Mouse (Mus musculus) liver, embryonic 16.5 days (tissue): Measurements from ENCODE around the gene Snap91. TPM values are rescaled to one million over a fixed set of nuclear protein-coding genes. Genes with fewer than 3 reads are reported as not detected.

Experiments used
- ATAC-seq: fragments of 200-750 bp; cut with Nextera tagmentation; 2 replicates; pipeline ENCODE4 v1.8.0; 2017; ENCODE audit warnings: low read depth, mild to moderate bottlenecking, moderate number of reproducible peaks, moderate library complexity
- H3K27ac ChIP-seq: fragments of 300-500 bp; sonication (generic); 2 replicates; pipeline ENCODE4 v1.5.1; 2014; ENCODE audit warnings: mild to moderate bottlenecking, low read length
- H3K27me3 ChIP-seq: fragments of 300-500 bp; sonication (generic); 2 replicates; pipeline ENCODE4 v1.6.1; 2014; ENCODE audit warnings: low read depth, low read length, mixed read lengths; ENCODE audit not compliant: control insufficient read depth, insufficient read depth
- H3K36me3 ChIP-seq: fragments of 300-500 bp; sonication (generic); 2 replicates; pipeline ENCODE4 v1.6.1; 2014; ENCODE audit warnings: mild to moderate bottlenecking; ENCODE audit not compliant: control insufficient read depth, insufficient read depth
- H3K4me1 ChIP-seq: fragments of 300-500 bp; sonication (generic); 2 replicates; pipeline ENCODE4 v1.6.1; 2014; ENCODE audit warnings: low read depth, low read length, mixed read lengths; ENCODE audit not compliant: control insufficient read depth
- H3K4me2 ChIP-seq: fragments of 300-500 bp; sonication (generic); 2 replicates; pipeline ENCODE4 v1.6.1; 2014; ENCODE audit warnings: low read depth, low read length, mixed read lengths
- H3K4me3 ChIP-seq: fragments of 300-500 bp; sonication (generic); 2 replicates; pipeline ENCODE4 v1.5.1; 2014; ENCODE audit warnings: low read depth, mild to moderate bottlenecking, low read length
- H3K9ac ChIP-seq: fragments of 300-500 bp; sonication (generic); 2 replicates; pipeline ENCODE4 v1.6.1; 2014; ENCODE audit warnings: low read depth, low read length
- H3K9me3 ChIP-seq: fragments of 300-500 bp; sonication (generic); replicated peaks from 2 replicates; pipeline ENCODE4 v1.6.1; 2016; ENCODE audit warnings: low read length; ENCODE audit not compliant: control insufficient read depth
- WGBS: fragments of 180-500 bp; shearing (Covaris S2); extraction: QIAGEN DNeasy Blood & Tissue Kit; methylation state at CpG from one replicate; pipeline ENCODE4 v1.1.7; 2014; ENCODE audit not compliant: insufficient replicate concordance; 5-methylcytosine and 5-hydroxymethylcytosine counted together
- polyA plus RNA-seq: library from polyadenylated mRNA; unstranded; fragments of >200 nt; fragmentation: Nextera tagmentation; extraction: Ambion mirVana; gene quantifications from 2 replicates; pipeline ENCODE4 v1.2.1, GENCODE M21; 2015

Snap91 gene
- polyA plus RNA-seq, 1 experiment from 2014 or later: 0.20 TPM

GRCm38 (mm10) chr9:86728214-86728814 is 152.1 kb downstream of the Snap91 start:
- H3K27ac ChIP-seq: no peak overlapping the region
- H3K9me3 ChIP-seq: no peaks in the 10 kb centered on the region
- H3K9ac ChIP-seq: no peak overlapping the region
- H3K27me3 ChIP-seq: no peaks in the 10 kb centered on the region
- no peaks in the 10 kb centered on the region for H3K4me1 ChIP-seq
- WGBS: 58% methylated on average over 10 of the region's 10 CpGs
- no peak for ATAC-seq
- no peaks in the 10 kb centered on the region for H3K36me3 ChIP-seq
- H3K4me2 ChIP-seq: no peak overlapping the region
- no peak overlapping the region for H3K4me3 ChIP-seq

- no peak for ATAC-seq
- H3K27ac ChIP-seq: no peak overlapping the region
- no peaks in the 10 kb centered on the region for H3K9me3 ChIP-seq
- 62% methylated on average over 5 of the region's 5 CpGs for WGBS
- H3K27me3 ChIP-seq: no peaks in the 10 kb centered on the region
- no peak overlapping the region for H3K9ac ChIP-seq
- H3K4me3 ChIP-seq: no peak overlapping the region
- H3K4me1 ChIP-seq: no peaks in the 10 kb centered on the region
- no peaks in the 10 kb centered on the region for H3K36me3 ChIP-seq
- H3K4me2 ChIP-seq: no peak overlapping the region
Observed at GRCm38 (mm10) chr9:86726381-86726720, 154.1 kb downstream of the Snap91 start.

- no peaks in the 10 kb centered on the region for H3K4me1 ChIP-seq
- H3K27ac ChIP-seq: no peak overlapping the region
- H3K9ac ChIP-seq: no peak overlapping the region
- no peaks in the 10 kb centered on the region for H3K9me3 ChIP-seq
- no peaks in the 10 kb centered on the region for H3K36me3 ChIP-seq
- WGBS: 55% methylated on average over 7 of the region's 7 CpGs
- H3K4me2 ChIP-seq: no peak overlapping the region
- no peaks in the 10 kb centered on the region for H3K27me3 ChIP-seq
- no peak for ATAC-seq
- no peak overlapping the region for H3K4me3 ChIP-seq
Observed at GRCm38 (mm10) chr9:86725604-86726380, 154.7 kb downstream of the Snap91 start.

- H3K4me2 ChIP-seq: no peak overlapping the region
- H3K9ac ChIP-seq: no peak overlapping the region
- no peaks in the 10 kb centered on the region for H3K27me3 ChIP-seq
- no peak for ATAC-seq
- no peak overlapping the region for H3K4me3 ChIP-seq
- no peaks in the 10 kb centered on the region for H3K36me3 ChIP-seq
- H3K4me1 ChIP-seq: no peaks in the 10 kb centered on the region
- WGBS: 81% methylated on average over 4 of the region's 4 CpGs
- H3K9me3 ChIP-seq: no peaks in the 10 kb centered on the region
- no peak overlapping the region for H3K27ac ChIP-seq
Observed at GRCm38 (mm10) chr9:86725066-86725465, 155.4 kb downstream of the Snap91 start.

- Histone ChIP-seq H3K4me1 (no peaks in the 10 kb centered on the region), H3K27ac (no peak overlapping the region), H3K4me2 (no peak overlapping the region), H3K36me3 (no peaks in the 10 kb centered on the region), H3K4me3 (no peak overlapping the region), H3K9ac (no peak overlapping the region), H3K9me3 (no peaks in the 10 kb centered on the region), H3K27me3 (no peaks in the 10 kb centered on the region)
- no peak for ATAC-seq
- 48% methylated on average over 2 of the region's 2 CpGs for WGBS
Observed at GRCm38 (mm10) chr9:86720794-86721193, 159.7 kb downstream of the Snap91 start.

- Histone ChIP-seq H3K4me1 (no peaks in the 10 kb centered on the region), H3K36me3 (no peaks in the 10 kb centered on the region), H3K4me2 (no peak overlapping the region), H3K27ac (no peak overlapping the region), H3K4me3 (no peak overlapping the region), H3K27me3 (no peaks in the 10 kb centered on the region), H3K9me3 (no peaks in the 10 kb centered on the region), H3K9ac (no peak overlapping the region)
- whole genome bisulfite sequencing: 66% methylated on average over 5 of the region's 5 CpGs
- ATAC-seq: no peak
Observed at GRCm38 (mm10) chr9:86720227-86720626, 160.2 kb downstream of the Snap91 start.

GRCm38 (mm10) chr9:86717119-86717518 is 163.3 kb downstream of the Snap91 start:
- Histone ChIP-seq H3K27ac (no peak overlapping the region), H3K36me3 (no peaks in the 10 kb centered on the region), H3K9me3 (no peaks in the 10 kb centered on the region), H3K4me1 (no peaks in the 10 kb centered on the region), H3K4me2 (no peak overlapping the region), H3K27me3 (no peaks in the 10 kb centered on the region), H3K9ac (no peak overlapping the region), H3K4me3 (no peak overlapping the region)
- WGBS: 55% methylated on average over 5 of the region's 5 CpGs
- ATAC-seq: no peak

- Histone ChIP-seq H3K27ac (no peak overlapping the region), H3K9me3 (no peaks in the 10 kb centered on the region), H3K4me2 (no peak overlapping the region), H3K9ac (no peak overlapping the region), H3K4me1 (no peaks in the 10 kb centered on the region), H3K36me3 (no peaks in the 10 kb centered on the region), H3K27me3 (no peaks in the 10 kb centered on the region), H3K4me3 (no peak overlapping the region)
- WGBS: 29% methylated on average over 2 of the region's 2 CpGs
- no peak for ATAC-seq
Observed at GRCm38 (mm10) chr9:86716540-86716939, 163.9 kb downstream of the Snap91 start.
